Mouse (Mus musculus) thymus, postnatal 4 days (tissue): ENCODE measurements around the gene Ube2d3.
"Not testable (repeated sequence)": the region's sequence is repeated elsewhere in the genome, so short reads cannot be mapped to it uniquely, and the experiment has no call there.

Experiments used
- DNase-seq: peaks from one replicate; pipeline ENCODE4 v3.0.0; 2021

The Ube2d3 gene

DNA sequence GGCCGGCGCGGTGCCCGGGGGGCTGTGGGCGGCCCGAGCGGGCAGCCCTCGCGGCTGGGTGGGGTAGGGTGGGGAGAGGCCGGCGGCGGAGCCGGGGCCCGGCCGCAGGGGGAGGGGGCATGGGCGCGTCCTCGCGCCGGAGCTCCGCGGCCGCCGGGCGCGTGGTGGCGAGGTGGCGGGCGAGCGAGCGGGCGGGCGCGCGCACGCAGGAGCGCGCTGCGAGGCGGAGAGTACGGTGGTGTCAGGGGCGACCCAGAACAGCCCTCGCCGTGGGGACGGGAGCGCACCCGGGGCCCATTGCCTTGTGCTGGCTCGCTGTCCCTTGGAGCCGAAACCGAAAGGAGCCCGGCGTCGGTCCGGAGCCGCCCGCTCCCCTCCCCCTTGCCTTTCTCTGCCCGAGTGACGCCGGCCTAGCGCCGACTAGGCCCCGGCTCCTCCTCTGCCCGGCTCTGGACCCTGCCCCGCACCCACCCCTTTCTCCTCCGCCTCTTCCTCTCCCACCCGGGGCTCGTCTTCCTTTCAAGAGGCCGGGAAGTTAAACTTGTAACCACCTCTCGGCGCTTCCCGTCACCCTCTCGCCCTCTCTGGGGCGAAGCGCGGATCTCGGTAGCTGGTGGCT, 1.1 kb downstream of the Ube2d3 start:
- peak; percentile 84 for DNase-seq

DNA sequence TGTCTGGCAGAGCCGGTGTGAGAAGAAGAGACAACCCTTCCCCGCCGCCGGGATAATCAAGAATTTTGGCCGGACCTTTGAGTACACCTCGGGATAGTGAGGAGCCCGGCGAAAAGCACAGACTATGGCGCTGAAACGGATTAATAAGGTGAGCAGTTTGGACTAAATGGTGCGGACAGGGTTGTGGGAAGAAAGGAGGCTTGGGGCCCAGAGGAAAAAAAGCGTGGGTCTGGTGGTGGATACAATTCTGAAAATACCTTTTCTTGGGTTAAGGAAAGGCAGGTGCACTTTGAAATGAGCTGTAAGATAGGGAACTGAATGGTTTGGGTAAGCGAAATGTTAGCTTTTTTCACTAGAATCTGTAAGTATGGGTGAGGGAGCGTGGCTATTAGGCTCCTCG, 1.7 kb downstream of the Ube2d3 start:
- DNase-seq: no peak

DNA sequence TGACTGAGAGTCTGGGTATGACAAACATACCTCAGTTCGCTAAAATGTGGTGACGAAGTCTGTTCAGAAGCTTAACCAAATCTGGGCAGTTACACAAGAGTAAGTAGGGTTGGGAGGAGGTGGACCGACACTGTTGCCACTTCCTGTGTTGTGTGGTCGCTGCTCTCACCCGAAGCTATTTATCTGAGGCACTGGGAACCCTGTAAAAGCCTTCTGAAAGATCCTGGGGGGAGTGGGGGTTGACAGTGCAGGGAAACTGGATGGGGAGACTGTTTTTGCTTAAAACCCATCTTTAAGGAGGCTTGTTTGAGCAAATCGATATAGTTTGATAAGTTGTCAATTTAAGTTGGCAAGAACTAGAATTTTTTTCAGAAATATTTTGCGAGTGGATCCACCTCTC, 2.3 kb downstream of the Ube2d3 start:
- DNase-seq: peak; percentile 56

DNA sequence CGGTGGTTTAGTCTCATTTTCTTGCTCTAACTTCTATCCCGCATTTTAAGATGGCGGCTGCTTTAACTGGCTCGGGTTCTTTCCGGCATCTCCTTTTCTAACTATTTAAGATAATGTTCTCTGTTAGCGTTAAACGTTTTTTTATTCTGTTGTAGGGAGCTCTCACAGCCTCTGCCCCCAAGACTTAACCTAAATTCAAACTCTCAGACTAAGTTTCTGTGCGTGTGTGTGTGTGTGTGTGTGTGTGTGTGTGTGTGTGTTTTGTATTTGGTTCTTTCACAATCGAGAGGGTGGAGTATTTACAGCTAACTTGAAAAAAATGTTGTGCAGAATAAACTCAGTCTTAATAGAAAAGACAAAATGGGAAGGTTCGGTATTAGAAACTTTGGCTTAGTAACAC, 2.7 kb downstream of the Ube2d3 start:
- DNase-seq: no peak

DNA sequence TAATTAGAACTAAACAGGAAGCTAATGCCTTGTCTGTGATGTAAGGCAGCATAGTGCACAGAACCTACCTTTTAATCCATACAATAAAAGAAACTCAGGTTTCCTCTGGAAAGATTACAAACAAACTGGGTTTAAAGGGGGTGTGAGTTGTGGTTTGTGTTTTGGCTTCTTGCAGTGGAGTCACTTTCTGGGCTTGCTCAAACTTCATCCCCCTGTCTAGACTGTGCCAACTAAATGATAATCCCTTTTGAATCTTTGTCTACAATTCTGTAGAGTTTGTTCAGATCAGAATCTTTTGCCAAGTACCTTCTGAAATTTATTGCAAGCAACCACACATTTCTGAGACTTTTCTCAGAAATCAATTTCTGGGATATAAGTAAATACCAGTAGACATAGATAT, 7.0 kb downstream of the Ube2d3 start:
- no peak for DNase-seq

DNA sequence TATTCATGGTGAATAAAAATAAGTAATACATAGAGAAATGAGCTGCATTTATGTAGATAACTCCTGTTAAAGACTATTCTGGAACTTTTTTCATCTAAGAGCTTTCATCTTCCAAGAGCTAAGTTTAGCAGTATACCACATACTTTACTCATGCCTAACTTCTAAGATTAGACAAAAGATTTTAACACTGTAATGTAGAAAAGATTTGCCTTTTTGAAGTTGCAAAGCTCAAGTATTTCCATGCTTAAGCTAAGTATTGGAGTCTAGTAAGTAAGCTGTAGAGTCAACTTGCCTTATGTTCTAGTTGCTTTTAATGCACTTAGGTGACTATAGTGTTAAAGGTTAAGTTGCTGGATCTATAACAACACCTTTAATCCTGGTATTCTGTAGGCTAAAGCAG, 21.0 kb downstream of the Ube2d3 start:
- no peak for DNase-seq

DNA sequence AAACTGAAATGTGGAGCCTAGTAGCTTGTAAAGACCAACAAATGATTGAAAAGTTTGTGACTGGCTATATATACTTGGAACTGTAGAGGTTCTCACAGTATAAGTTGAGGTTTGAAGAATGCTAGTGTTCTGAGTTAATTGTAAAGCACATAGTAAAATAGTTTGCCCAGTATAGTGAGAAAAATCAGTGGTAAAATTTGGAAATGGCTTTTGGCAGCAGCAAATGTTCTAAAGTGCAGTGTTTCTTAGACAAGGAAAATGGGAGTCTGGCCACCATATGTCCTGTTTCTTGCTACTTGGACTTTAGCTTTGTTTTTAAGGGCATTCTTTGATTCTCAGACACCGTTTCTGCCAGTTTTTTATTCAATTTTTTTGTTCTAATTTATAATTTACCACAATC, 30.5 kb downstream of the Ube2d3 start:
- DNase-seq: no peak

DNA sequence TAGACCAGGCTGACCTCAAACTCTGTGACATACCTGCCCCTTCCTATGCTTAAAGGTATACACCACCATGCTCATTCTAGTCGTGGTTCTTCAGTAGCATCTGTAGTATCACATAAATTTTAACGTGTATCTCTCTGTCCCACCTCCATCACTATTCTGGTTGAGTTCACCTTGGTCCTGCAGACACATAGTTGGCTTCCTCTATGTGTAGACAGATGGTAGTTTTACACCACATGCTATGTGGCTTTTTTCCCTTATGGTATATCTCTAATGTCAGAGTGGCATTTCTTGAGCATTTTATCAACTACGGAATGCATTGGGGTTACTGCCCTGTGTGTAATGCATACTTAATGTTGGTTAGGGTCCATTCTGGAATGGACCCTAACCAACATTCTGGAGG, 31.2 kb downstream of the Ube2d3 start:
- no peak for DNase-seq

DNA sequence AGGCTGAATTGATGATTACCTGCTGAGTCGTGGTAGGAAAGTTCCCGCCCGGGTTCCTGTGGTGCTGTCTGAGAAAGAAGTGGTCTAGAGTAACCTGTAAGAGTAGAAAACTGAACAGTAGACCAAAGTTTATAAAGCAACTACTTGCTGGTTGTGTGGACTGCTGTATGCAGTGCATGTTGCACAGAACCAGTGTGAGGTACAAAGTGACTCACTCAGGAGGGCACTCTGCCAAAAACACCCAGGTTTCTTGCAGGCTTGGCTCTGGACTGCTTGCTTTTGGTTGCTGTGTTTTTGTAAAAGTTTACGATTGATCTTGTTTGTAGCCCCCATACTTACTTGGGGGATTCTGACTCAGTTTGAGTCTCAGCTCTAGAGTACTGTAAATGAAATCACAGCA, 32.0 kb downstream of the Ube2d3 start:
- DNase-seq: peak; percentile 9

DNA sequence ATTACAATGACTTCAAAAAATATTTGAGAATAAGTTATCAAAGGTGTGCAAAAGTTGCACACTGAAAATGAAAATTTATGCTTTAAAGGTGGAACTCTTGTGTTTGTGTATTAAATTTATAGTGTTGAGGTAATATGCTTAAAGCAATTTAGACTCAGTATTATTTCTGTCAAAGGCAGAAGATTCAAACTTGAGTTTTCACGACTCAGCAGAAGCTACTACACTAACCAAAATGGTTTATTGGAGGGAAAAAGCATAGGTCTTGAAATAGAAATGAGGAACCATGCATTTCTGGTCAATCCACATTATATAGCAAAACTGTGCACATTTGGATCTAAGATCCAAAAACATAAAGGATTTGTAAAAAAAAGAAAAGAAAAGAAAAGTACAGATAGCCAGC, 32.9 kb downstream of the Ube2d3 start:
- DNase-seq: no peak

DNA sequence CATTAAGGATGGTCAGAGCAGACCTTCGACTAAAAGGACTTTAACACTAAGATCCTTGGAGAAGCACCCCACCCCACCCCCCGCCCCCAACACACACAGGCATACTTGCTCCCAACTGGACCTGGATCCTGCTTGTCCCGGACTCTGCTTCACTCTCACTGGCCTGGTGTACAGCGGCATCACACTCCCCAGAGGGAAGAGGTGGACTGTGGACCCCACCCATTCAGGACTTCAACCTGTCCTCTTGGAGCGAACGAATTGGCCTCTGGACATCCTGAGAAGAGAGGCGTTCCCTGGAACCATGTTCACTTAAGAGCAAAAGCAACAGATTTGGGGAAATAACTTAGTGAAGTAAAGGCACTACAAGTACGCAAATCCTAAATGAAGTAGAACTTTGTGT, 37.1 kb downstream of the Ube2d3 start:
- DNase-seq: no peak

DNA sequence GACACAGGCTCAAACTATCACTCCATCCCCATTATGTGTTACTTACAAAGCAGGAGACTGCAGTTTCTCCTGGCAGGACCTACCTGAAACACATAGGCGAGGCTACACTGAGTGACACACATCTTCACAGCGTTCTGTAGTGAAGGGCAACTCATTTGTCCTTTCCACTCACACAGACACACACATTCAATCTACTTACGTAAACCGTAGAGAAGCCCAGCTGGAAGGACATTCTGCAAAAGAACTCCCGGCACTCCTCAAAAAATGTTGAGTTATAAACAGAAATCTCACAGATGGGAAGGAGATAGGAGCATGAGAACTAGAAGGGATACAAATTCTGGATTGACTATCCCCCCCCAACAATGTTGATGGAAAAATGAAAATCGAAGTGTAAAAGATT, 38.3 kb downstream of the Ube2d3 start:
- no peak for DNase-seq

DNA sequence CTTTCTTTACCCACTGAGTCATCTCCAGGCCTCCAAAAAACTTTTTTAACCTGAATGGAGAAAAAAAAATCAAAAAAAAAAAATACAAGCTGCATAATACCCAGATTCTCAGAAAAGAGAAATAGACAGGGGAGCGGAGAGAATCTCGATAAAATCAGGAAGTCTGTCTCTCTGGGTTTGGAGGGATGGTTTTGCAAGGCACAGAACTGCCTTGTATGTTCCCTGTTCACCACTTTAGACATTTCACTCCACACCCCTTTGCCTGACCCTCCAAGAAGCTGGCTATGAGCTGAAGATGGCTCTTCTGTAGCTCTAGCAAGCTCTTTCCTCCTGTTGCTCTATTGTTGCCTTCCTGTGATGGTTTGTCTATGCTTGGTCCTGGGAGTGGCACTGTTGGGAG, 39.0 kb downstream of the Ube2d3 start:
- no peak for DNase-seq

DNA sequence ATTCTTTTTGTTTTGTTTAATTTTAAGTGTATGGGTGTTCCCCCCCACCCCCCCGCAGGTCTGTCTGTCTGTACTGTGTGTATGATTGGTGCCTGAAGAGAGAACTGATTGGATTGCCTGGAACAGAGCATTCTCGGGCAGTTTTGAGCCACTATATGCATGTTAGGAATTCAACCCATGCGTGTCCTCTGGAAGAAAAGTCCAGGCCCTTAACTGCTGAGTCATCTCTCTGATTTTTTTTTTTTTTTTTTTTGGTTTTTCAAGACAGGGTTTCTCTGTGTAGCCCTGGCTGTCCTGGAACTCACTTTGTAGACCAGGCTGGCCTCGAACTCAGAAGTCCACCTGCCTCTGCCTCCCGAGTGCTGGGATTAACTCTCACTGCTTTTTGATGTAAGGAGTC, 41.1 kb downstream of the Ube2d3 start:
- DNase-seq: not testable (repeated sequence)

DNA sequence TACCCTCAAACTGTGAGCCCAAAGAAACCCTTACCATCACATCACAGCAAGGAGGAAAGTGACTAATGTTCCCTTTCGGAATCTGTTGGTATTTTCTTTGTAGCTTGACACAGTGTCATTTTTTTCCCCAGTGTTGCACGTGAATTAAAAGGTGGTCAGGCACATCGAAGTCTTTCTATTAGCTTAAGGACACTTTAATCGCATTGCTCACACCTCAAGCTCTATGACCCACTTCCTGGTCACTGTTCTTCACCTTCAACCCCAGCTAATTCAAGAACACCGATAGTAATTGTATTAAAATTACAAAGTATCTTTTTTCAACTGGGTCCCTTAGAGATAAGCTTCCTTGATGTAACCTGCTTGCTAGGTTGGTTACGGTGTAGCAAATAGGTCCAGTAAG, 42.8 kb downstream of the Ube2d3 start:
- no peak for DNase-seq

DNA sequence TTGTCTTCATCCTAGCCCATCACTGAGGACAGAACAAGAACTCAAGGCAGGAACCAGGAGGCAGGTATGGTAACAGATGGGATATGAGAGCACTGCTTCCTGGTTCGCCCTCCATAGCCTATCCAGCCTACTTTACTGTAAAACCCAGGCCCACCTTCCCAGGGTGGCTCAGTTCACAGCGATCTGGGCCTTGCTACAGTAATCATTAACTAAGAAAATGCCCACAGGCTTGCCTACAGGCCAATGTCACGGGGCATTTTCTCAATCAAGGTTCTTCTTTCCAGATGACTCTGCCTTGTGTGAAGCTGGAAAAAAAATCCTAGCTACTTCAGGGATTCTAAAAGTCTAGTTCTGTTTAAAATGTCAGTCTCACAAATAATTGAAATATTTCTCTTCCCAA, 43.7 kb downstream of the Ube2d3 start:
- DNase-seq: no peak

DNA sequence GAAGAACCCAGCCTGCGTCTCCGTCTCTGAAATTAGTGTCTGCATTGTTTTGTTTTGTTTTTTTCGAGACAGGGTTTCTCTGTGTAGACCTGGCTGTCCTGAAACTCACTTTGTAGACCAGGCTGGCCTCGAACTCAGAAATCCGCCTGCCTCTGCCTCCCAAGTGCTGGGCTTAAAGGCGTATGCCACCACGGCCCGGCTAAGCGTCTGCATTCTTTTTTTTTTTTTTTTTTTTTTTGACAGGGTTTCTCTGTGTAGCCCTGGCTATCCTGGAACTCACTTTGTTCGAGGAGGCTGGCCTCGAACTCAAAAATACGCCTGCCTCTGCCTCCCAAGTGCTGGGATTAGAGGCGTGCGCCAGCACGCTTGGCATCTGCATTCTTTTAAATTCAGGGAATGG, 46.7 kb downstream of the Ube2d3 start:
- not testable (repeated sequence) for DNase-seq

DNA sequence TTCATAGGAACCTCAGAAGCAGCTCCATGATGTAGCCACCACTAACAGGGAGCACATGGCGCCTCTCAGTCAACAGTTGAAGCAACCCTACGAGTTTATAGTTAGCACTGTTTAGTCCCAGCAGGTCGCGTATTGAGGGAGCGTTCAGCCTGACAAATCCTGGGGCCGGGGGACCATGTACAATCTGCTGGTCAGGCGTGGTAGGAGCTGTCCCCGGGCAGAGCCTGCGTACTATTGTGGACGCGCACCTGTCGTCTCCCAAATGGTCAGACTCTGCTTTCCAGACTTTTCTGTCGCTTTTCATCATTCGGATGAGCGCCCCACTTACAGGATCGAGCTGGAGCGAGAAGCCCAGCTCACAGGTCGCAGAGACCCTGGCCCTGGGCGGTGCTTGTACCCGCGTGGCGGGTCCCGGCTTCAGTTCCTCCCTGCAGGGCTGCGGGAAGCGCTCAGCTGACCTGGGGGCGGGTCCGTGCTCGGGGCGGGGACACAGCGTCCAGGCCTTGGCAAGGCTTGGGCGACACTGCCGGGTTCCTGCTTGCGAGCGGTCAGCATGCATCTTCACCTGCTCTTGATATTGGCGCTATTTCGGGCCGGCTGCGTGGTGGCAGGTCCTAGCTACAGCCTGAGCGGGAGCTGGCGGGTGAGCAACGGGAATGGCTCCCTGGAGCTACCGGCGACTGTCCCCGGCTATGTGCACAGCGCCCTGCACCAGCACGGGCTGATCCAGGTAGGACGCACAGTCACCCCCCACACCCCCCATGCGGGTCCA, 47.4 kb downstream of the Ube2d3 start, which contains the start of gene Manba:
TSS of gene Manba (plus strand) at position 484 of the 772 bp plus-strand sequence.
- DNase-seq: peak; percentile 71

DNA sequence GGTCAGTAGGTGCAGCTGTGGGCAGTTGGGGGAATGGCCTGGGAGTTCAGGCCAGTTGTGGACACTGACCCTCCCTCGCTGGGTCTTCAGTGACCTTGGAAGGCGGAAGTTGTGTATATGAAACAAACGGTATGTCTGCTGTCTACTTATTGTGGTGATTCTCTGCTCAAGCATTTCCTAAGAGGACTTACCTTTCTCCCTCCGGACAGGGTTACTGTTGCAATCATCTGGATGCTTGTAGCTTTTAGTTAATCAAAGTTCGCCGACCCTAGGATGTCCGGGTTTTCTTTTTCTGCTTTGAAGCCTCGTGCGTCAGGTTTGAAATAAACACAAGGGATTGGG, 47.9 kb downstream of the Ube2d3 start:
- no peak for DNase-seq

DNA sequence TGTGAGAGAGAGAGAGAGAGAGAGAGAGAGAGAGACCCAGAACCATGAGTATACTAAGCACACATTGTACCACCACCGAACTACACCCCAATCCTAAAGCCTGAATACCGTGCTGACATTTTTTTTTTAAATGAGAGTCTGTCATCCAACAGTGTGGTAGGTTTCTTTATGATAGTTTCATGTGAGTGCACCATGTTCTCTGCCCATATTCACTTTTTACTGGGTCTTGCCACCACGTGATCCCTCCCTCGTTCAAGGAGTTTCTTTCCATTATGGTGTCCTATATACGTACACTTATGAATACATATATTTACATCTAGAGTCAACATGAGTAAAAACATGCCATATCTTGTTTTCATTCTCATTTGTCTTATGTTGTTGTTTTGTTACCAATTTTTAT, 48.4 kb downstream of the Ube2d3 start:
- DNase-seq: no peak

DNA sequence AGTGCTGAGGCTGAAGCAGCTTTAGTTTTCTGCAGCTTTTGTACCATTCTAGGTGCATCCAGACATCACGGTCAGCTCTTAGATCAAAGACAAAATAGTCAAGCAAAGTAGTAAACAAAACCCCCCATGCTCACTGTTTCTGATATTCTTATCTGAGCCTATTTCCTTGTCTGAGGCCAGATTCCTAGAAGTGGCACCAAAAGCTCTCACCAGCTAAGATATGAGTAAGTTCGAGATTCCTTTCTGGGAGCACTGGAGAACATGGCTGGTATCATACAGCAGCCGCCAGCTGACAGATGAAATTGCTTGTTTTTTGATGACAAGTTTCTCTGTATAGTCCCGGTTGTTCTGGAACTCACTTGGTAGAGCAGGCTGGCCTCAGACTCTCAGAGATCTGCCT, 49.9 kb downstream of the Ube2d3 start:
- no peak for DNase-seq

DNA sequence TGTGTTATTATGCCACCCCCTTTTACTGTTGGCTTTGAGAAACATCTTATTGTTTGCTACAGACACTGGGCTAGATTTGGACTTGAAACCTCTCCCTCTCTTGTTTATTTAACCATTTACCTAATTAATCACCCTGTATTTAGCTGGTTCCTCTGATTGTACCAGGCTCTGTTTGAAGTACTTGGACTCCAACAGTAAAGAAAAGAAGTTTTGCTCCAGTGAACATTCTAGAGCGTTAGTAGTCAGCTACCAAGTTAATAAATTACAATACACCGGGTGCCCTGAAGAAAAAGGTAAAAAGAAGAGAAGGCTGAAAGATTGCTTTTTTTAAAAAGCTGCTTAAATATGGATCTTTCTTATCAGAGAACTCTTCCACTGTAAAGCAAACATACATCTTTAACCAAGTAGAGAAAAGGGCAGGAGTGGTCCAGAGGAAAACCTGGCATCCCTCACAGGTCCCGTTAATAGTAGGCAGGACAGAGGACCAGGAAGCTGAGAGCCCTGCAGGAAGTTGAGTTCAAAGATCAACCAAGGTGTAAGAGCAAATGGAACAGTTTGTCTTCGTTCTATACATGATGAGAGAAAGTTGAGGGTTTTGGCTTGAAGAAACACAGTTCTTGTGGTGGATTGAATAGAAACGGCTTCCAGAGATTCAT, 52.0 kb downstream of the Ube2d3 start:
- no peak for DNase-seq

DNA sequence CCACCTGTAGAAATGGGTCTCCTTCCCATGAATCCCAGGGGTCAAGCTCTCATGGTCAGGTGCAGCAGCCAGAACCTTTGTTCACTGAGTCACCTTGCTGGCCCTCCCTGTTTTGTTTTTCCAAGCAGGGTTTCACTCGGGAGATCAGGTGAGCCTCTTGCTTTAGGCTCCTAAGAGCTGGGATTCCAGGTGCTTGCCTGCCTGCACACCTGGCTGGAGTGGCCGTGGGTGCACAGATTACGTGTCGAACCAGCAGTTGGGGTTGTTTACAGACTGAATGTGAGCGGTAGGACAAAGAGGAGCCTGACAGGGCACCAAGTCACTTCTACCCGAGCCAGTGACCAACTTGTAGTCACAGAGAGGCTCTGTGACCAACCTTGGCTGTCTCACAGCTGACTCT, 53.2 kb downstream of the Ube2d3 start:
- DNase-seq: no peak

DNA sequence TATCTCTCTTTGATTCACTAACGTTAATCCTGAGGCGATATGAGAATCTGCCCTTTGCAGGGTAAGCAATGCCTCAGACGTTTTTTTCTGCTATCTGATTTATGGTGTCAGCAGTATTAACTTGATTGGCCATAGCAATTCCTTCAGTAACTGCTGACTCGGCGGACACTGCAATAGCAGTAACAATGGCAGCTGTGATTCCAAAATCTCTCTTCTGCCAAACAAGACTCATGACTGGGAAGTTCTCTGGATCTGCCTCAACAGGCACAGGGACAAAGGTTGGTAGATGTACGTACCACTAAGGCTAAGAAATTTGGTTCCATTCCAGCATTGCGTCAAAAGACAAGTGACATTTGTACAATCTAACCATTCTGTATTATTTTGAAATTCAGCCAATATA, 55.4 kb downstream of the Ube2d3 start:
- DNase-seq: not testable (repeated sequence)
